Mouse (Mus musculus): ENCODE data around the gene Mtpn. TPM values are rescaled to one million over a fixed set of nuclear protein-coding genes. Genes with fewer than 3 reads are reported as not detected.

Mtpn gene
- polyA plus RNA-seq, 1 experiment: 175 TPM

GRCm38 (mm10) chr6:35463450-35464395, 76.0 kb downstream of the Mtpn start:
- TF ChIP-seq CTCF (IDR thresholded peaks at IDR 0.05; ENCODE audit: low read depth, low read length) (no peak), EP300 (IDR thresholded peaks at IDR 0.05; ENCODE audit: insufficient read depth, low read depth, low read length) (no peak)

GRCm38 (mm10) chr6:35462484-35462883, 77.2 kb downstream of the Mtpn start:
- H3K9me3 ChIP-seq (replicated peaks; ENCODE audit: control insufficient read depth, insufficient read depth, low read length, poor library complexity, severe bottlenecking): no peaks in the 10 kb centered on the region; the same call in 1 of the 2 replicates
- H3K4me1 ChIP-seq (ENCODE audit: control insufficient read depth, insufficient read depth, low read length): no peaks in the 10 kb centered on the region
- H3K9ac ChIP-seq (ENCODE audit: low read depth, poor library complexity, severe bottlenecking): no peak overlapping the region
- no peaks in the 10 kb centered on the region for H3K36me3 ChIP-seq (ENCODE audit: control insufficient read depth, insufficient read depth, low read length, poor library complexity, severe bottlenecking)
- H3K27ac ChIP-seq (ENCODE audit: insufficient read depth, low read length): no peak overlapping the region
- no peak overlapping the region for H3K4me3 ChIP-seq (ENCODE audit: low read depth, low read length)
- H3K27me3 ChIP-seq (ENCODE audit: control insufficient read depth, insufficient read depth, low read length, poor library complexity, severe bottlenecking): no peaks in the 10 kb centered on the region
- TF ChIP-seq EP300 (IDR thresholded peaks at IDR 0.05; ENCODE audit: insufficient read depth, low read depth, low read length): no peak
- TF ChIP-seq CTCF (IDR thresholded peaks at IDR 0.05; ENCODE audit: low read depth, low read length): no peak
- TF ChIP-seq POLR2A (IDR thresholded peaks at IDR 0.05; ENCODE audit: insufficient read depth, low read length): no peak

More at GRCm38 (mm10) chr6:35463450-35464395, 76.0 kb downstream of the Mtpn start:
- Histone ChIP-seq H3K36me3 (ENCODE audit: control insufficient read depth, insufficient read depth, low read length, poor library complexity, severe bottlenecking) (no peaks in the 10 kb centered on the region), H3K9ac (ENCODE audit: low read depth, poor library complexity, severe bottlenecking) (no peak overlapping the region), H3K27me3 (ENCODE audit: control insufficient read depth, insufficient read depth, low read length, poor library complexity, severe bottlenecking) (no peaks in the 10 kb centered on the region), H3K4me3 (ENCODE audit: low read depth, low read length) (no peak overlapping the region), H3K27ac (ENCODE audit: insufficient read depth, low read length) (no peak overlapping the region), H3K9me3 (replicated peaks; ENCODE audit: control insufficient read depth, insufficient read depth, low read length, poor library complexity, severe bottlenecking) (no peaks in the 10 kb centered on the region), H3K4me1 (ENCODE audit: control insufficient read depth, insufficient read depth, low read length) (no peaks in the 10 kb centered on the region)

Other genes with a start within 250 kb of the Mtpn start
- gene Slc13a4, start 231.8 kb downstream of the Mtpn start, polyA plus RNA-seq (2011; ENCODE audit: insufficient read depth, insufficient read length, low read depth, missing spikeins): 1.1 and 1.2 TPM in 2 replicates
- gene Fam180a, start 213.7 kb downstream of the Mtpn start, polyA plus RNA-seq (2011; ENCODE audit: insufficient read depth, insufficient read length, low read depth, missing spikeins): not detected in 2 replicates